Mouse (Mus musculus) kidney, embryonic 15.5 days (tissue): Measurements from ENCODE around the gene Ski. TPM values are rescaled to one million over a fixed set of nuclear protein-coding genes. Genes with fewer than 3 reads are reported as not detected.

Experiments
- ATAC-seq: fragments of 200-750 bp; cut with Nextera tagmentation; replicated peaks from 2 replicates; pipeline ENCODE4 v1.8.0; 2017; ENCODE audit warnings: moderate TSS enrichment; ENCODE audit not compliant: low FRiP score
- H3K27ac ChIP-seq: fragments of 300-500 bp; sonication (generic); 2 replicates; pipeline ENCODE4 v1.5.1; 2015; ENCODE audit warnings: mild to moderate bottlenecking, inconsistent platforms
- H3K27me3 ChIP-seq: fragments of 300-500 bp; sonication (generic); 2 replicates; pipeline ENCODE4 v1.6.1; 2015; ENCODE audit warnings: inconsistent platforms
- H3K36me3 ChIP-seq: fragments of 300-500 bp; sonication (generic); 2 replicates; pipeline ENCODE4 v1.6.1; 2015; ENCODE audit warnings: inconsistent platforms
- H3K4me1 ChIP-seq: fragments of 300-500 bp; sonication (generic); 2 replicates; pipeline ENCODE4 v1.6.1; 2015; ENCODE audit warnings: inconsistent platforms
- H3K4me2 ChIP-seq: fragments of 300-500 bp; sonication (generic); 2 replicates; pipeline ENCODE4 v1.6.1; 2015; ENCODE audit warnings: moderate library complexity, mild to moderate bottlenecking, inconsistent platforms
- H3K4me3 ChIP-seq: fragments of 300-500 bp; sonication (generic); replicated peaks from 2 replicates; pipeline ENCODE4 v1.5.1; 2015; ENCODE audit warnings: mild to moderate bottlenecking, inconsistent platforms
- H3K9ac ChIP-seq: fragments of 300-500 bp; sonication (generic); 2 replicates; pipeline ENCODE4 v1.6.1; 2015; ENCODE audit warnings: mild to moderate bottlenecking, inconsistent platforms
- H3K9me3 ChIP-seq: fragments of 300-500 bp; sonication (generic); replicated peaks from 2 replicates; pipeline ENCODE4 v1.6.1; 2016; ENCODE audit warnings: inconsistent platforms
- whole genome bisulfite sequencing: fragments of 180-500 bp; shearing (Covaris S2); methylation state at CpG from one replicate; pipeline ENCODE4 v1.1.7; 2015; ENCODE audit warnings: mixed read lengths; 5-methylcytosine and 5-hydroxymethylcytosine counted together
- polyA plus RNA-seq: library from polyadenylated mRNA; unstranded; fragments of >200 nt; fragmentation: Nextera tagmentation; extraction: Ambion mirVana; gene quantifications from 2 replicates; pipeline ENCODE4 v1.2.1, GENCODE M21; 2015

Gene Ski
- polyA plus RNA-seq, 1 experiment from 2014 or later, result 16.9 TPM

GRCm38 (mm10) chr4:155228461-155228860 is 6.1 kb upstream of the Ski start:
- Histone ChIP-seq H3K4me2 (no peak overlapping the region), H3K27me3 (no peaks in the 10 kb centered on the region), H3K4me3 (no peak overlapping the region), H3K9ac (no peak overlapping the region), H3K27ac (no peak overlapping the region), H3K9me3 (no peaks in the 10 kb centered on the region), H3K4me1 (peaks cover 25% of the 10 kb centered on the region), H3K36me3 (no peaks in the 10 kb centered on the region)
- ATAC-seq, result no peak
- 75% methylated on average over 5 of the region's 5 CpGs for WGBS

- Histone ChIP-seq H3K4me2 (no peak overlapping the region), H3K27me3 (no peaks in the 10 kb centered on the region), H3K36me3 (no peaks in the 10 kb centered on the region), H3K4me1 (peaks cover 23% of the 10 kb centered on the region), H3K4me3 (no peak overlapping the region), H3K27ac (no peak overlapping the region), H3K9me3 (no peaks in the 10 kb centered on the region), H3K9ac (no peak overlapping the region)
- ATAC-seq, result no peak
- WGBS, result 86% methylated on average over 4 of the region's 4 CpGs
These were observed 5.6 kb upstream of the Ski start for GRCm38 (mm10) chr4:155227986-155228385.

GRCm38 (mm10) chr4:155225918-155226317 is 3.5 kb upstream of the Ski start:
- Histone ChIP-seq H3K27me3 (no peaks in the 10 kb centered on the region), H3K4me2 (no peak overlapping the region), H3K4me3 (no peak overlapping the region), H3K9me3 (no peaks in the 10 kb centered on the region), H3K4me1 (peaks cover 20% of the 10 kb centered on the region), H3K9ac (no peak overlapping the region), H3K36me3 (no peaks in the 10 kb centered on the region), H3K27ac (no peak overlapping the region)
- no peak for ATAC-seq
- WGBS, result 83% methylated on average over 5 of the region's 5 CpGs

- H3K27ac ChIP-seq, result peak overlapping the region; percentile 98
- H3K9me3 ChIP-seq, result no peaks in the 10 kb centered on the region
- no peak for ATAC-seq
- no peaks in the 10 kb centered on the region for H3K36me3 ChIP-seq
- H3K9ac ChIP-seq, result peak overlapping the region; percentile 81
- H3K27me3 ChIP-seq, result no peaks in the 10 kb centered on the region
- H3K4me1 ChIP-seq, result peaks cover 39% of the 10 kb centered on the region
- WGBS, result 33% methylated on average over 20 of the region's 20 CpGs
- peak overlapping the region; percentile 83 for H3K4me3 ChIP-seq
- H3K4me2 ChIP-seq, result peak overlapping the region; percentile 87
These were observed 1.5 kb upstream of the Ski start for GRCm38 (mm10) chr4:155223594-155224528.

GRCm38 (mm10) chr4:155222841-155223593 is 625 bp upstream of the Ski start:
- H3K4me3 ChIP-seq, result peak overlapping the region; percentile 83
- H3K27me3 ChIP-seq, result no peaks in the 10 kb centered on the region
- ATAC-seq, result peak; percentile 99
- H3K4me2 ChIP-seq, result peak overlapping the region; percentile 94
- H3K9me3 ChIP-seq, result no peaks in the 10 kb centered on the region
- H3K36me3 ChIP-seq, result no peaks in the 10 kb centered on the region
- H3K4me1 ChIP-seq, result peaks cover 47% of the 10 kb centered on the region
- H3K27ac ChIP-seq, result peak overlapping the region; percentile 98
- H3K9ac ChIP-seq, result peak overlapping the region; percentile 94
- under 1% methylated on average over 62 of the region's 116 CpGs for WGBS

GRCm38 (mm10) chr4:155221599-155222551 is 517 bp downstream of the Ski start:
- ATAC-seq, result no peak
- peak overlapping the region; percentile 83 for H3K4me3 ChIP-seq
- H3K27me3 ChIP-seq, result no peaks in the 10 kb centered on the region
- no peaks in the 10 kb centered on the region for H3K36me3 ChIP-seq
- H3K9ac ChIP-seq, result peak overlapping the region; percentile 94
- peak overlapping the region; percentile 94 for H3K4me2 ChIP-seq
- no peaks in the 10 kb centered on the region for H3K9me3 ChIP-seq
- H3K4me1 ChIP-seq, result peaks cover 59% of the 10 kb centered on the region
- WGBS, result under 1% methylated on average over 88 of the region's 93 CpGs
- peak overlapping the region; percentile 76 for H3K27ac ChIP-seq

- H3K4me2 ChIP-seq, result peak overlapping the region; percentile 94
- peak overlapping the region; percentile 83 for H3K4me3 ChIP-seq
- H3K9me3 ChIP-seq, result no peaks in the 10 kb centered on the region
- no peak for ATAC-seq
- 3% methylated on average over 7 of the region's 7 CpGs for WGBS
- no peaks in the 10 kb centered on the region for H3K36me3 ChIP-seq
- peak overlapping the region; percentile 94 for H3K9ac ChIP-seq
- H3K27ac ChIP-seq, result peak overlapping the region; percentile 76
- peaks cover 67% of the 10 kb centered on the region for H3K4me1 ChIP-seq
- H3K27me3 ChIP-seq, result no peaks in the 10 kb centered on the region
These were observed 1.3 kb downstream of the Ski start for GRCm38 (mm10) chr4:155221106-155221505.

GRCm38 (mm10) chr4:155220213-155221100 is 1.9 kb downstream of the Ski start:
- peak overlapping the region; percentile 83 for H3K4me3 ChIP-seq
- no peaks in the 10 kb centered on the region for H3K27me3 ChIP-seq
- peak overlapping the region; percentile 94 for H3K4me2 ChIP-seq
- H3K9ac ChIP-seq, result peak overlapping the region; percentile 94
- ATAC-seq, result no peak
- H3K27ac ChIP-seq, result peak overlapping the region; percentile 42
- H3K36me3 ChIP-seq, result no peaks in the 10 kb centered on the region
- peaks cover 73% of the 10 kb centered on the region for H3K4me1 ChIP-seq
- no peaks in the 10 kb centered on the region for H3K9me3 ChIP-seq
- 5% methylated on average over 14 of the region's 14 CpGs for WGBS

GRCm38 (mm10) chr4:155219271-155220212 is 2.9 kb downstream of the Ski start:
- H3K9ac ChIP-seq, result peak overlapping the region; percentile 94
- H3K27me3 ChIP-seq, result no peaks in the 10 kb centered on the region
- H3K4me1 ChIP-seq, result peaks cover 82% of the 10 kb centered on the region
- no peaks in the 10 kb centered on the region for H3K36me3 ChIP-seq
- H3K4me2 ChIP-seq, result peak overlapping the region; percentile 94
- H3K4me3 ChIP-seq, result peak overlapping the region; percentile 83
- no peaks in the 10 kb centered on the region for H3K9me3 ChIP-seq
- ATAC-seq, result no peak
- WGBS, result 29% methylated on average over 12 of the region's 12 CpGs
- peak overlapping the region; percentile 15; the same call in 1 of the 2 replicates for H3K27ac ChIP-seq
